Mouse (Mus musculus): ENCODE data around the gene St7. TPM values are rescaled to one million over a fixed set of nuclear protein-coding genes. Genes with fewer than 3 reads are reported as not detected.

Gene St7
- polyA plus RNA-seq, 1 experiment from 2014 or later: 44.0 TPM

DNA sequence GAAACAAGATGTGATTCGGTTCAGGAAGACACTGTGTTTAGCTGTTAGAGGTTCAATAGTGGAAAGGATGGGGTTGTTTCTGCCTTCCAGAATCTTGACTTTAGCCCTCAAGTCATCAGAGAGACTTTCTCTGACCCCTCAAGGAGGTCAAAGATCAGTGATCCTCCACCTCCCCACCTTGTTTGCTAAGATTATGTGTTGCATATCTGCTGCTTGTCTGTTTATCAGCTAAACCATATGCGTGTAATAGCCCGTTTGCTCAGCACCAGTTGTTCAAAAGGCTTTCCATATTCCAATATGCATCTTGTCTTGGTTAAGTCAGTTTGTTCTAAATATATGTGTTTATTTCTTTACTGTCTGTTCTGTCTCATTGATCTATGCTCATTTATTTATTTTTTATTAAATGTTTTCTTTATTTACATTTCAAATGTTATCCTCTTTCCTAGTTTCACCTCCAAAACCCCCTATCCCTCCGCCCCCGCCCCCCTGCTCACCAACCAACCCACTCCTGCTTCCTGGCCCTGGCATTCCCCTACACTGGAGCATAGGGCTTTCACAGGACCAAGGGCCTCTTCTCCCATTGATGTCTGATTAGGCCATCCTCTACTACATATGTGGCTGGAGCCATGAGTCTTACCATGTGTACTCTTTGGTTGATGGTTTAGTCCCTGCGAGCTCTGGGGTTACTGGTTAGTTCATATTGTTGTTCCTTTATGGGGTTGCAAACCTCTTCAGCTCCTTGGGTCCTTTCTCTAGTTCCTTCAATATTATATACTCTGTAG is 84.5 kb downstream of the St7 start:
- 85% methylated on average over 6 of the region's 6 CpGs for WGBS
- no peak overlapping the region for H3K27ac ChIP-seq (ENCODE audit: low read depth)
- no peaks in the 10 kb centered on the region for H3K27me3 ChIP-seq (ENCODE audit: insufficient read depth, low read length)
- TF ChIP-seq CTCF (IDR thresholded peaks at IDR 0.05; ENCODE audit: low read depth): no peak
- no peaks in the 10 kb centered on the region for H3K9me3 ChIP-seq (ENCODE audit: low read depth, low read length)
- no peak for ATAC-seq (ENCODE audit: insufficient read depth)
- H3K4me1 ChIP-seq (ENCODE audit: insufficient read depth): no peaks in the 10 kb centered on the region
- DNase-seq: no peak
- H3K36me3 ChIP-seq (ENCODE audit: insufficient read depth): no peaks in the 10 kb centered on the region
- no peak overlapping the region for H3K4me3 ChIP-seq (ENCODE audit: low read depth, low read length)
- no peak overlapping the region for H3K9ac ChIP-seq
- H3K4me2 ChIP-seq: no peak overlapping the region

GRCm38 (mm10) chr6:17778648-17779202 is 86.0 kb downstream of the St7 start:
- Histone ChIP-seq H3K9ac (no peak overlapping the region), H3K4me2 (no peak overlapping the region), H3K4me3 (ENCODE audit: low read depth, low read length) (no peak overlapping the region), H3K27ac (ENCODE audit: low read depth) (no peak overlapping the region), H3K27me3 (ENCODE audit: insufficient read depth, low read length) (no peaks in the 10 kb centered on the region), H3K4me1 (ENCODE audit: insufficient read depth) (no peaks in the 10 kb centered on the region), H3K9me3 (ENCODE audit: low read depth, low read length) (no peaks in the 10 kb centered on the region), H3K36me3 (ENCODE audit: insufficient read depth) (no peaks in the 10 kb centered on the region)
- DNase-seq: no peak
- TF ChIP-seq CTCF (IDR thresholded peaks at IDR 0.05; ENCODE audit: low read depth): no peak
- 86% methylated on average over 3 of the region's 3 CpGs for WGBS
- ATAC-seq (ENCODE audit: insufficient read depth): no peak

DNA sequence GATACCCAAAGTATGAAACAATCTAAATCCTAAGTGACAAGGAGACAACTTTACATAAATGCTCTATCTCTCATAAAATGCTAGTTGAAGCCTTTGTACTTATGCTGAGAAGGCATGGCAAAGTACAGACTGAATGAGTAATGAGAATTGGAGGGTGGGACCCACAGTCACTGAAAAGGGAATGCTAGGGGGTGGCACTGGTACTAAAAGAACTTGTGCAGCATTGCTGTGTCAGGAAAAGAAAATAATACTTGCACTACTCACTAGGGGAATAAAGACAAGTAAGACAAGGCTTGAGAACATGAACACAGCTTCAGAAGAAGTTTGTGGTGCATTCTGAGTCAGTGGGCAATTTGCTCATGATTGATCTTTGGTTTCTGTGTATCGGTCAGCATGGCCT is 90.8 kb downstream of the St7 start:
- H3K27ac ChIP-seq (ENCODE audit: low read depth): no peak overlapping the region
- no peak for DNase-seq
- no peak overlapping the region for H3K4me2 ChIP-seq
- no peaks in the 10 kb centered on the region for H3K9me3 ChIP-seq (ENCODE audit: low read depth, low read length)
- no peak overlapping the region for H3K9ac ChIP-seq
- no peaks in the 10 kb centered on the region for H3K4me1 ChIP-seq (ENCODE audit: insufficient read depth)
- no peak for TF ChIP-seq CTCF (IDR thresholded peaks at IDR 0.05; ENCODE audit: low read depth)
- no peaks in the 10 kb centered on the region for H3K36me3 ChIP-seq (ENCODE audit: insufficient read depth)
- no peak for ATAC-seq (ENCODE audit: insufficient read depth)
- 81% methylated on average over 1 of the region's 1 CpGs for WGBS
- H3K4me3 ChIP-seq (ENCODE audit: low read depth, low read length): no peak overlapping the region
- no peaks in the 10 kb centered on the region for H3K27me3 ChIP-seq (ENCODE audit: insufficient read depth, low read length)

DNA sequence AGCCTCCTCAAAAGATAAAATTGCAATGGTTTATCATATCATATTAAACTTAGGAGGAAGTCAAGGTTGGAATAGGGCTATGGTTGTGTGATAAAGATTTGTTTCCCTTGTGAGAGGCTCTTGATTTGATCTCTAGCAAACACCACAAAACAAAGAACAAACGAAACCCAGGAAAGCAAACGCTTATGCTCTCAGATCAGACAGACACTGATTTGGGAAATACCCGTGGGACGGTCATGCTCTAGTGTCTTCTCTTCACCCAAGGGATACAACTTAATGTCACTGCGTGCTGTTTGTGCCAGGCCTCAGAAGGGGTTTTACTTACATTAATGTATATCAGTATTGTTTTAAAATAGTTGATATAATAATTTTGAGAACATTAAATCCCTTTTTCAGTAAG is 91.8 kb downstream of the St7 start:
- no peak overlapping the region for H3K4me2 ChIP-seq
- H3K9me3 ChIP-seq (ENCODE audit: low read depth, low read length): no peaks in the 10 kb centered on the region
- ATAC-seq (ENCODE audit: insufficient read depth) (no peak), DNase-seq (no peak)
- WGBS: 74% methylated on average over 5 of the region's 5 CpGs
- no peak overlapping the region for H3K4me3 ChIP-seq (ENCODE audit: low read depth, low read length)
- H3K9ac ChIP-seq: no peak overlapping the region
- H3K4me1 ChIP-seq (ENCODE audit: insufficient read depth): no peaks in the 10 kb centered on the region
- H3K36me3 ChIP-seq (ENCODE audit: insufficient read depth): no peaks in the 10 kb centered on the region
- no peak overlapping the region for H3K27ac ChIP-seq (ENCODE audit: low read depth)
- TF ChIP-seq CTCF (IDR thresholded peaks at IDR 0.05; ENCODE audit: low read depth): no peak
- no peaks in the 10 kb centered on the region for H3K27me3 ChIP-seq (ENCODE audit: insufficient read depth, low read length)

DNA sequence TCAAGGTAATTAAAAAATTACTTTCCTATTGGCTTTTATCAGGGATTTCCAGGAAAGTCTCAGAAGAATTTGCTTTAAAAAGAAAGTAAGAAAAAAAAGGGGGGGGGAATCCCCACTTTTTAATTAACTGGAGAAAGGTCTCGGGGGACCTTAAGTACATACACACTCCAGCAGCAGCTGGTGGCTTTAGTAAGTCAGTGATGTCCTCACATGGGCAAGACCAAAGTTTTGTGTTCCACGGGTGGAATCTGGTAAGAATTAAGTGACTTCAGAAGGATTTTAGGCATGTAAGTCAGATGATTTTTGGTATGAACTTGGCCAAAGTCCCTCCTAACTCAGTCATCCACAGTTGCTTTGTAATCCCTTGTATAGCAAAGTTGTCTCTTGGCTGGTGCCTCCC is 92.5 kb downstream of the St7 start:
- H3K4me1 ChIP-seq (ENCODE audit: insufficient read depth): no peaks in the 10 kb centered on the region
- no peaks in the 10 kb centered on the region for H3K9me3 ChIP-seq (ENCODE audit: low read depth, low read length)
- DNase-seq (no peak), ATAC-seq (ENCODE audit: insufficient read depth) (no peak)
- no peak overlapping the region for H3K9ac ChIP-seq
- no peaks in the 10 kb centered on the region for H3K36me3 ChIP-seq (ENCODE audit: insufficient read depth)
- H3K27ac ChIP-seq (ENCODE audit: low read depth): no peak overlapping the region
- H3K4me3 ChIP-seq (ENCODE audit: low read depth, low read length): no peak overlapping the region
- WGBS: 60% methylated on average over 2 of the region's 2 CpGs
- TF ChIP-seq CTCF (IDR thresholded peaks at IDR 0.05; ENCODE audit: low read depth): no peak
- no peak overlapping the region for H3K4me2 ChIP-seq
- no peaks in the 10 kb centered on the region for H3K27me3 ChIP-seq (ENCODE audit: insufficient read depth, low read length)

GRCm38 (mm10) chr6:17787810-17788209 is 95.1 kb downstream of the St7 start:
- DNase-seq (no peak), ATAC-seq (ENCODE audit: insufficient read depth) (no peak)
- Histone ChIP-seq H3K9ac (no peak overlapping the region), H3K4me1 (ENCODE audit: insufficient read depth) (no peaks in the 10 kb centered on the region), H3K9me3 (ENCODE audit: low read depth, low read length) (no peaks in the 10 kb centered on the region), H3K36me3 (ENCODE audit: insufficient read depth) (no peaks in the 10 kb centered on the region), H3K27me3 (ENCODE audit: insufficient read depth, low read length) (no peaks in the 10 kb centered on the region), H3K4me3 (ENCODE audit: low read depth, low read length) (no peak overlapping the region), H3K4me2 (no peak overlapping the region), H3K27ac (ENCODE audit: low read depth) (no peak overlapping the region)
- no peak for TF ChIP-seq CTCF (IDR thresholded peaks at IDR 0.05; ENCODE audit: low read depth)
- 77% methylated on average over 1 of the region's 1 CpGs for WGBS

DNA sequence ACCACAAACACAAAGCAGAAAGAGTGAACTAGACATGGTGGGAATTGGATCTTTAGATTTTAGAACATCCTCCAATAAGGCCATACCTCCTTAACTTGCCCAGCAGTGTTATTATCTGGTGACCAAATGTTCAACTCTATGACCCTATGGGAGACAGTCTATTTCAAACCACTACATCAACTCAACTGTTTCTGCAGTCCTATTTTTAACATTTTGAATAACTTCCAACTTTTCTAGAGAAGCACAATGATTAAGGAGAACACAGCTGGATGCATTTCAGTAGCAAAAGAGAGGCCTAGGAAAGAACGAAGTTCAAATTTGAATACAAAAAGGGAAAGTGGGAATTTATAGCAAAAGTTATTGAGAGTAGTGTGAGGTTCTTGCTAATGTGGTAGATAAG is 97.5 kb downstream of the St7 start:
- TF ChIP-seq CTCF (IDR thresholded peaks at IDR 0.05; ENCODE audit: low read depth): no peak
- Histone ChIP-seq H3K9me3 (ENCODE audit: low read depth, low read length) (no peaks in the 10 kb centered on the region), H3K27ac (ENCODE audit: low read depth) (no peak overlapping the region), H3K4me3 (ENCODE audit: low read depth, low read length) (no peak overlapping the region), H3K9ac (no peak overlapping the region), H3K4me1 (ENCODE audit: insufficient read depth) (no peaks in the 10 kb centered on the region), H3K4me2 (no peak overlapping the region), H3K36me3 (ENCODE audit: insufficient read depth) (no peaks in the 10 kb centered on the region), H3K27me3 (ENCODE audit: insufficient read depth, low read length) (no peaks in the 10 kb centered on the region)
- DNase-seq (peak; percentile 21), ATAC-seq (ENCODE audit: insufficient read depth) (no peak)
- 58% methylated on average over 1 of the region's 1 CpGs for WGBS

Data from lung, embryonic 14.5 days (tissue).